Mouse (Mus musculus): Measurements from ENCODE around the gene Slc6a16. TPM values are rescaled to one million over a fixed set of nuclear protein-coding genes. Genes with fewer than 3 reads are reported as not detected.

Gene Slc6a16
- 0.18 and 0.45 TPM in 2 replicates for polyA plus RNA-seq (2015; fragmentation: Nextera tagmentation; extraction: Ambion mirVana)

DNA sequence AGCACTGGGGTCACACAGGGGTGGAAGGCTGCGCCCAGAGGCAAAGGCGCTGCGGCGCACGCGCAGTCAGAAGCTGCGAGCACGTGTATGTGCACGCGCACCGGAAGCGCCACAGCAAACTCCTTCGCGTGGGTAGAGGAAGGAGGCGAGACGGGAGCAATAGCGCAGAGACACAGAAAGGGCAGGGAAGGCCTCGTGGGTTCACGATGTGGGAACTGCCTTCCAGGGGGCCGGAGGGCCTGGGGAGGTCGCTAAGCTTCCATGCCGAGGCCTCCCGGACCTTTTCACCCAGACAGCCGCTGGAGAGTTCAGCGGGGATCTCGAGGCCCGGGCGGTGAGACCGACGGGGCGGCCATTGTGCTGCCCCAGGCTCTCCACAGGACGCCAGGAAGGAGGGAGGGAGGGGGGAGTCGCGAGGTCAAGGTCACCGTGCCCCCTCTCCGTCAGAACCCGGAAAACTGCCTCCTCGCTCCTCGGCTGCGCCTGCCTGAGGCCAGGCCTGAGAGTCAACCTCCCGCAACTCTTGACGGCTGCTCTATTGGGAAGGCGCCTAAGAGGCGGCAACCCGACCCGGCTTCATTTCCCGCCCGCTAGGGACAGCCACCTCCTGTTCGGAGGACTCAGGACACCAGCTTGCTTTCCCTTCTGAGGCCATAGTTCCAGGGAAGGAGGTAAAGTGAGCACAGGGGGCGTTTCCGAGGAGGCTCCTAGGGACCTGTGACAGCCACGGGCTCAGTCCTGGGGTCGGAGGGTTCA, at the start of gene Slc6a16:
TSS of gene Slc6a16 (plus strand) at position 453 of the 756 bp plus-strand sequence.
- no peak for TF ChIP-seq CTCF (IDR thresholded peaks at IDR 0.05; ENCODE audit: low read depth)
- no peaks in the 10 kb centered on the region for H3K36me3 ChIP-seq (ENCODE audit: insufficient read depth, low read length)
- no peaks in the 10 kb centered on the region for H3K27me3 ChIP-seq (ENCODE audit: insufficient read depth, low read length)
- peak within 1 kb of the TSS; percentile 46 for H3K4me2 ChIP-seq (ENCODE audit: low read length)
- H3K4me3 ChIP-seq (replicated peaks; ENCODE audit: low read depth, low read length) = 0 out of 2 replicates have a peak within 1 kb of the TSS, but pooled peaks have one; percentile 4
- DNase-seq (ENCODE audit: low spot score) (peak; percentile 73), ATAC-seq (replicated peaks; ENCODE audit: low FRiP score, low read depth) (peak; percentile 86)
- WGBS = 14% methylated on average over 48 of the region's 53 CpGs
- H3K9ac ChIP-seq (ENCODE audit: low read depth, low read length) = peak within 1 kb of the TSS; percentile 52; the same call in 1 of the 2 replicates
- no peaks in the 10 kb centered on the region for H3K9me3 ChIP-seq (replicated peaks; ENCODE audit: low read length)
- H3K4me1 ChIP-seq (replicated peaks; ENCODE audit: insufficient read depth, low read length) = 0 out of 2 replicates have a peak, but pooled peaks cover 3% of the 10 kb centered on the region
- H3K27ac ChIP-seq = peak within 1 kb of the TSS; percentile 55; the same call in 1 of the 2 replicates

- Histone ChIP-seq H3K4me2 (ENCODE audit: low read length) (no peak overlapping the region), H3K27me3 (ENCODE audit: insufficient read depth, low read length) (0 out of 2 replicates have a peak, but pooled peaks cover 7% of the 10 kb centered on the region), H3K36me3 (ENCODE audit: insufficient read depth, low read length) (no peaks in the 10 kb centered on the region), H3K27ac (no peak overlapping the region), H3K9me3 (replicated peaks; ENCODE audit: low read length) (no peaks in the 10 kb centered on the region), H3K9ac (ENCODE audit: low read depth, low read length) (no peak overlapping the region), H3K4me1 (replicated peaks; ENCODE audit: insufficient read depth, low read length) (peaks cover 11% of the 10 kb centered on the region), H3K4me3 (replicated peaks; ENCODE audit: low read depth, low read length) (no peak overlapping the region)
- TF ChIP-seq CTCF (IDR thresholded peaks at IDR 0.05; ENCODE audit: low read depth) = no peak
- DNase-seq (ENCODE audit: low spot score) (no peak), ATAC-seq (replicated peaks; ENCODE audit: low FRiP score, low read depth) (no peak)
- WGBS = 49% methylated on average over 2 of the region's 2 CpGs
These were observed 49.7 kb upstream of the Slc6a16 start for GRCm38 (mm10) chr7:45191161-45191560.

GRCm38 (mm10) chr7:45191803-45192363, 49.0 kb upstream of the Slc6a16 start:
- Histone ChIP-seq H3K36me3 (ENCODE audit: insufficient read depth, low read length) (no peaks in the 10 kb centered on the region), H3K4me1 (replicated peaks; ENCODE audit: insufficient read depth, low read length) (peaks cover 11% of the 10 kb centered on the region), H3K9ac (ENCODE audit: low read depth, low read length) (no peak overlapping the region), H3K9me3 (replicated peaks; ENCODE audit: low read length) (no peaks in the 10 kb centered on the region), H3K27me3 (ENCODE audit: insufficient read depth, low read length) (0 out of 2 replicates have a peak, but pooled peaks cover 3% of the 10 kb centered on the region), H3K27ac (no peak overlapping the region), H3K4me2 (ENCODE audit: low read length) (no peak overlapping the region), H3K4me3 (replicated peaks; ENCODE audit: low read depth, low read length) (no peak overlapping the region)
- no peak for TF ChIP-seq CTCF (IDR thresholded peaks at IDR 0.05; ENCODE audit: low read depth)
- DNase-seq (ENCODE audit: low spot score) (peak; percentile 86), ATAC-seq (replicated peaks; ENCODE audit: low FRiP score, low read depth) (peak; percentile 65)
- 5% methylated on average over 8 of the region's 8 CpGs for WGBS

DNA sequence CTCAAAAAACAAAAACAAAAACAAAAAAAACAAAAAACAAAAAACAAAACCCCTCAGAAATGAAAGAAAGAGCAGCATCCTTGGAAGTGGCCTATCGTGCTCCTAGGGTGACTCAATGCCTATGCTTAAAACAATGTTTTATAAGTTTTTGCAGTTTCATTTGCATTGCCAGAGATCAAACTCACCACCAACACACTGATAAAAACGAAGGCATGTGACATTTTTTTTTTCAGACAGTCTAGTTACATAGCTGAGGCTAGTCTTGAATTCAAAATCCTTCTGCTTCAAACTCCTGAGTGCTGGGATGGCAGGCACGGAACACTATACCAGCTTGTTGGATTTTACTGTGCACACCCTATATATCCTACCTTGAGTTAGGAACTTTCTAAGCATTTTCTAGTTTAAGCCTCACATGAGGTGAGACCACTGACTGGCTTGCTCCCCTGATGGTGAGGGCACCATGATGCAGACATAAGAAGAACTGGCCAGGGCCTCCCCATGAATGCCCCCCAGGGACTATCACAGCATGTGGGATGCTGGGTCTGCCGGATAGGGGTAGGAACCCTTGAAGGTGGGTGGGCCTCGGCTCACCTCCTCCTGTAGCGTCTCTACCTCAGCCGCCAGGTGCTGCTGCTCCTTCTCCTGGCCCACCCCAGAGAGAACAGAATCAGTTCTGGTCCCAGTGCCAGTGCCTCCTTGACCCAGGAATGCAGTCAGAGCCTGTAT, 48.1 kb upstream of the Slc6a16 start:
- WGBS = 84% methylated on average over 7 of the region's 7 CpGs
- no peak for TF ChIP-seq CTCF (IDR thresholded peaks at IDR 0.05; ENCODE audit: low read depth)
- Histone ChIP-seq H3K4me2 (ENCODE audit: low read length) (no peak overlapping the region), H3K27ac (no peak overlapping the region), H3K4me3 (replicated peaks; ENCODE audit: low read depth, low read length) (no peak overlapping the region), H3K4me1 (replicated peaks; ENCODE audit: insufficient read depth, low read length) (peaks cover 11% of the 10 kb centered on the region), H3K27me3 (ENCODE audit: insufficient read depth, low read length) (0 out of 2 replicates have a peak, but pooled peaks cover 3% of the 10 kb centered on the region), H3K9me3 (replicated peaks; ENCODE audit: low read length) (no peaks in the 10 kb centered on the region), H3K9ac (ENCODE audit: low read depth, low read length) (no peak overlapping the region), H3K36me3 (ENCODE audit: insufficient read depth, low read length) (no peaks in the 10 kb centered on the region)
- DNase-seq (ENCODE audit: low spot score) = no peak
- no peak for ATAC-seq (replicated peaks; ENCODE audit: low FRiP score, low read depth)

- Histone ChIP-seq H3K27me3 (ENCODE audit: insufficient read depth, low read length) (0 out of 2 replicates have a peak, but pooled peaks cover 3% of the 10 kb centered on the region), H3K4me3 (replicated peaks; ENCODE audit: low read depth, low read length) (no peak overlapping the region), H3K36me3 (ENCODE audit: insufficient read depth, low read length) (no peaks in the 10 kb centered on the region), H3K9ac (ENCODE audit: low read depth, low read length) (no peak overlapping the region), H3K9me3 (replicated peaks; ENCODE audit: low read length) (no peaks in the 10 kb centered on the region), H3K27ac (no peak overlapping the region), H3K4me1 (replicated peaks; ENCODE audit: insufficient read depth, low read length) (peaks cover 11% of the 10 kb centered on the region), H3K4me2 (ENCODE audit: low read length) (no peak overlapping the region)
- peak; percentile 38; the same call in 1 of the 2 replicates for TF ChIP-seq CTCF (IDR thresholded peaks at IDR 0.05; ENCODE audit: low read depth)
- DNase-seq (ENCODE audit: low spot score) (no peak), ATAC-seq (replicated peaks; ENCODE audit: low FRiP score, low read depth) (no peak)
- WGBS = 53% methylated on average over 5 of the region's 5 CpGs
These were observed 47.5 kb upstream of the Slc6a16 start for GRCm38 (mm10) chr7:45193406-45193805.
